Mouse (Mus musculus) midbrain, embryonic 12.5 days (tissue): ENCODE results near the gene Prdx6b. TPM values are rescaled to one million over a fixed set of nuclear protein-coding genes. Genes with fewer than 3 reads are reported as not detected.

Source experiments
- ATAC-seq: fragments of 200-750 bp; cut with Nextera tagmentation; 2 replicates; pipeline ENCODE4 v1.8.0; 2017; ENCODE audit warnings: low read depth, moderate TSS enrichment, moderate library complexity; ENCODE audit not compliant: low FRiP score
- H3K27ac ChIP-seq: fragments of 300-500 bp; sonication (generic); replicated peaks from 2 replicates; pipeline ENCODE4 v1.5.1; 2016; ENCODE audit warnings: mild to moderate bottlenecking
- H3K27me3 ChIP-seq: fragments of 300-500 bp; sonication (generic); 2 replicates; pipeline ENCODE4 v1.6.1; 2016; ENCODE audit warnings: mild to moderate bottlenecking
- H3K36me3 ChIP-seq: fragments of 300-500 bp; sonication (generic); 2 replicates; pipeline ENCODE4 v1.6.1; 2016
- H3K4me1 ChIP-seq: fragments of 300-500 bp; sonication (generic); 2 replicates; pipeline ENCODE4 v1.6.1; 2016
- H3K4me2 ChIP-seq: fragments of 300-500 bp; sonication (generic); replicated peaks from 2 replicates; pipeline ENCODE4 v1.6.1; 2016; ENCODE audit warnings: mild to moderate bottlenecking, moderate library complexity
- H3K4me3 ChIP-seq: fragments of 300-500 bp; sonication (generic); 2 replicates; pipeline ENCODE4 v1.5.1; 2016; ENCODE audit warnings: mild to moderate bottlenecking
- H3K9ac ChIP-seq: fragments of 300-500 bp; sonication (generic); replicated peaks from 2 replicates; pipeline ENCODE4 v1.6.1; 2016; ENCODE audit warnings: mild to moderate bottlenecking, moderate library complexity
- H3K9me3 ChIP-seq: fragments of 300-500 bp; sonication (generic); 2 replicates; pipeline ENCODE4 v1.6.1; 2016; ENCODE audit warnings: mild to moderate bottlenecking
- WGBS: fragments of 180-500 bp; shearing (Covaris S2); methylation state at CpG from one replicate; pipeline ENCODE4 v1.1.7; 2016; 5-methylcytosine and 5-hydroxymethylcytosine counted together
- polyA plus RNA-seq: library from polyadenylated mRNA; unstranded; fragments of >200 nt; fragmentation: Nextera tagmentation; extraction: Ambion mirVana; gene quantifications from 2 replicates; pipeline ENCODE4 v1.2.1, GENCODE M21; 2016

Gene Prdx6b
- polyA plus RNA-seq, 1 experiment from 2014 or later: not detected

GRCm38 (mm10) chr2:80327272-80327671 lies 35.0 kb downstream of the Prdx6b start:
- Histone ChIP-seq H3K9ac (no peak overlapping the region), H3K27me3 (no peaks in the 10 kb centered on the region), H3K9me3 (no peaks in the 10 kb centered on the region), H3K4me3 (no peak overlapping the region), H3K4me2 (no peak overlapping the region), H3K36me3 (peaks cover 52% of the 10 kb centered on the region), H3K27ac (no peak overlapping the region), H3K4me1 (no peaks in the 10 kb centered on the region)
- 94% methylated on average over 6 of the region's 6 CpGs for WGBS
- ATAC-seq: no peak

- ATAC-seq: no peak
- no peak overlapping the region for H3K4me2 ChIP-seq
- H3K27me3 ChIP-seq: no peaks in the 10 kb centered on the region
- no peak overlapping the region for H3K9ac ChIP-seq
- peaks cover 50% of the 10 kb centered on the region for H3K36me3 ChIP-seq
- WGBS: 91% methylated on average over 7 of the region's 7 CpGs
- H3K4me3 ChIP-seq: no peak overlapping the region
- H3K4me1 ChIP-seq: no peaks in the 10 kb centered on the region
- no peaks in the 10 kb centered on the region for H3K9me3 ChIP-seq
- H3K27ac ChIP-seq: no peak overlapping the region
These were observed 36.8 kb downstream of the Prdx6b start for GRCm38 (mm10) chr2:80328961-80329653.

GRCm38 (mm10) chr2:80340537-80340936 lies 48.3 kb downstream of the Prdx6b start:
- 94% methylated on average over 9 of the region's 9 CpGs for WGBS
- Histone ChIP-seq H3K4me2 (no peak overlapping the region), H3K4me1 (no peaks in the 10 kb centered on the region), H3K9me3 (no peaks in the 10 kb centered on the region), H3K27me3 (no peaks in the 10 kb centered on the region), H3K9ac (no peak overlapping the region), H3K4me3 (no peak overlapping the region), H3K27ac (no peak overlapping the region), H3K36me3 (peaks cover 80% of the 10 kb centered on the region)
- no peak for ATAC-seq

Other genes starting within 250 kb of the Prdx6b start
- 1.2 and 1.5 TPM in 2 replicates for gene Pde1a, start 163.0 kb upstream of the Prdx6b start, polyA plus RNA-seq
- gene Dnajc10, start 23.0 kb downstream of the Prdx6b start, polyA plus RNA-seq: 89.7 and 90.8 TPM in 2 replicates
- 6.1 and 7.8 TPM in 2 replicates for gene Frzb, start 155.2 kb downstream of the Prdx6b start, polyA plus RNA-seq